Mouse (Mus musculus): ENCODE measurements at regions not wholly inside any gene's neighbourhood (a gene's known extent, or its start where the extent isn't known, plus 50 kb on each side); places are given as distances from the start of the nearest gene placed in this dataset.

- 88% methylated on average over 8 of the region's 8 CpGs for WGBS
- no peak for ATAC-seq
- H3K27ac ChIP-seq (ENCODE audit: low read length): no peak overlapping the region
- no peak overlapping the region for H3K4me3 ChIP-seq (ENCODE audit: low read depth, low read length)
- H3K36me3 ChIP-seq (ENCODE audit: control insufficient read depth, insufficient read depth, low read length): no peaks in the 10 kb centered on the region
- no peaks in the 10 kb centered on the region for H3K4me1 ChIP-seq (ENCODE audit: control insufficient read depth, insufficient read depth, low read length)
- no peaks in the 10 kb centered on the region for H3K9me3 ChIP-seq (replicated peaks; ENCODE audit: control insufficient read depth, low read length, poor library complexity, severe bottlenecking)
- H3K27me3 ChIP-seq (ENCODE audit: control insufficient read depth, insufficient read depth, low read depth, low read length): no peaks in the 10 kb centered on the region
- no peak overlapping the region for H3K9ac ChIP-seq (ENCODE audit: low read depth, low read length)
- no peak overlapping the region for H3K4me2 ChIP-seq (ENCODE audit: low read length)
Observed at GRCm38 (mm10) chr13:32481444-32482058, 143.0 kb upstream of the Gmds start.

DNA sequence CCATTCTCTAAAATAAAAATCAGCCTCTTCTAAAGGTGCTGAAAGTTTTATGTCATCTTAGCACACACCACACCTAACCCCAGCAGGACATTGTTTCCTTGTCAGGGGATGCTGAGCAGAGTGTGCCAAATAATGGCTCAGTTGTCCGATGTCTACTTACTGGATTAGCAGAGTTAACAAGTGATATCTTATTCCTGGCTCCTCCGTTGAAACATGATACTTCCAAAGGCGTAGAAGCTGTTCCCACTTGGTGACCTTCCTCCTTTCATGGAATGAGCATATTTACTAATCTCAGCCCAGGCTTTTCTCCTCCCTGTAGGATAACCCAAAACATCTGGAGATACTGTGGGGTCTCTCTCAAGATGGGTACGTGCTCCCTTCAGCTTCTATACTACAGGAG lies 141.5 kb upstream of the Gmds start:
- Histone ChIP-seq H3K4me3 (ENCODE audit: low read depth, low read length) (no peak overlapping the region), H3K4me2 (ENCODE audit: low read length) (no peak overlapping the region), H3K27ac (ENCODE audit: low read length) (no peak overlapping the region), H3K9ac (ENCODE audit: low read depth, low read length) (no peak overlapping the region), H3K9me3 (replicated peaks; ENCODE audit: control insufficient read depth, low read length, poor library complexity, severe bottlenecking) (no peaks in the 10 kb centered on the region), H3K36me3 (ENCODE audit: control insufficient read depth, insufficient read depth, low read length) (no peaks in the 10 kb centered on the region), H3K4me1 (ENCODE audit: control insufficient read depth, insufficient read depth, low read length) (no peaks in the 10 kb centered on the region), H3K27me3 (ENCODE audit: control insufficient read depth, insufficient read depth, low read depth, low read length) (no peaks in the 10 kb centered on the region)
- no peak for ATAC-seq
- WGBS: 34% methylated on average over 4 of the region's 4 CpGs

- ATAC-seq: no peak
- H3K4me2 ChIP-seq (ENCODE audit: low read length): no peak overlapping the region
- H3K9me3 ChIP-seq (replicated peaks; ENCODE audit: control insufficient read depth, low read length, poor library complexity, severe bottlenecking): no peaks in the 10 kb centered on the region
- no peak overlapping the region for H3K4me3 ChIP-seq (ENCODE audit: low read depth, low read length)
- no peak overlapping the region for H3K9ac ChIP-seq (ENCODE audit: low read depth, low read length)
- H3K36me3 ChIP-seq (ENCODE audit: control insufficient read depth, insufficient read depth, low read length): no peaks in the 10 kb centered on the region
- no peaks in the 10 kb centered on the region for H3K4me1 ChIP-seq (ENCODE audit: control insufficient read depth, insufficient read depth, low read length)
- WGBS: 88% methylated on average over 8 of the region's 8 CpGs
- H3K27ac ChIP-seq (ENCODE audit: low read length): no peak overlapping the region
- no peaks in the 10 kb centered on the region for H3K27me3 ChIP-seq (ENCODE audit: control insufficient read depth, insufficient read depth, low read depth, low read length)
Observed at GRCm38 (mm10) chr13:32479118-32479818, 140.7 kb upstream of the Gmds start.

DNA sequence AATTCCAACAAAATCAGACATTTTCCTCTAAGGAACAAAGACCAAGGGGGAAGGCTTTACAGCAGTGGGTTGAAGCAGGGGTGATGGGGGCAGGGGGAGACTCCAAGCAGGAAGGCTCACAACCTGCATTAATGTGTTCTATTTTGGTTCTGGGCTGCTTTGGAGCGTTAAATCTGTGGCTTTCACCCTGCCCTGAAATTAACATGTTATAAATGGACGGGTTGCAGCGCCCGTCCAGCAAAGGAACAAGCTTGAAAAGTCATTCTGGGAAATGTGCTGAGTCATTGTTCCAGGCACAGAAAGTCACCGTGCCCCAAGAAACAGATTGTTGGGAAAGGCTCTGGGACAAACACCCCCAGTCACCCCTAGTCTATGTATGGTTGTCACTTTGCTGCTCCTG lies 127.2 kb upstream of the Gmds start:
- Histone ChIP-seq H3K4me1 (ENCODE audit: control insufficient read depth, insufficient read depth, low read length) (peaks cover 3% of the 10 kb centered on the region; the same call in 1 of the 2 replicates), H3K27me3 (ENCODE audit: control insufficient read depth, insufficient read depth, low read depth, low read length) (no peaks in the 10 kb centered on the region; the same call in 1 of the 2 replicates), H3K4me3 (ENCODE audit: low read depth, low read length) (no peak overlapping the region), H3K36me3 (ENCODE audit: control insufficient read depth, insufficient read depth, low read length) (no peaks in the 10 kb centered on the region), H3K9ac (ENCODE audit: low read depth, low read length) (no peak overlapping the region), H3K4me2 (ENCODE audit: low read length) (no peak overlapping the region), H3K9me3 (replicated peaks; ENCODE audit: control insufficient read depth, low read length, poor library complexity, severe bottlenecking) (no peaks in the 10 kb centered on the region), H3K27ac (ENCODE audit: low read length) (no peak overlapping the region)
- ATAC-seq: no peak
- whole genome bisulfite sequencing: 20% methylated on average over 5 of the region's 5 CpGs

DNA sequence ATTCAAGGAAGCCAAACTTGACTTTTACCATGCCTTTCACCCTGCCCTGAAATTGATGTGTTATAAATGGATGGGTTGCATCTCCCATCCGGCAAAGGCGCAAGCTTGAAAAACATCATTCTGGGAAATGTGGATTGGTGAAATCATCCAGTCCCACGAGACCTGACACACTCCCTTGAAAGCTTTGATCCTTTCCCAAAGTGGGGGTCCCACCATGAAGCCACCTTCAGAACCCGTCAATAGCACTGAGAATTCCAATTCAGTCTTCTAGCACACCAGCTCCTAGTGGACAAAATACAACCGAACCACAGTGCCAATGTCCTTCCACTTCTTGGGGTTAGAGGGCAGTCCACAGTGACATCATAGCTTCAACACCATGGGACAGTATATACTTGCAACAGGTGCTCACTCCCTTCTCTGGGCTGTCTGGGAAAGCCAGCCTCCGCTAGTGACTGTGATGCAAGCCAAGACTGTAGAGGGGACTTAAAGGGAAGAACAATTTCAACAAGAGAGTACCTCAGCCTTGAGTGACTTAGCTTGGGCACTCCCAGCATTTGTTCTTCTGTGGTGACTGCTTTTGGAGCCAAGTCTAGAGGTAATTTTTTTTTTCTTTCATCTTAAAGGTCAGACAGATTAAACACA lies 126.6 kb upstream of the Gmds start:
- H3K36me3 ChIP-seq (ENCODE audit: control insufficient read depth, insufficient read depth, low read length): no peaks in the 10 kb centered on the region
- no peak overlapping the region for H3K9ac ChIP-seq (ENCODE audit: low read depth, low read length)
- no peak overlapping the region for H3K4me2 ChIP-seq (ENCODE audit: low read length)
- H3K4me1 ChIP-seq (ENCODE audit: control insufficient read depth, insufficient read depth, low read length): peaks cover 3% of the 10 kb centered on the region; the same call in 1 of the 2 replicates
- H3K9me3 ChIP-seq (replicated peaks; ENCODE audit: control insufficient read depth, low read length, poor library complexity, severe bottlenecking): no peaks in the 10 kb centered on the region
- WGBS: 88% methylated on average over 6 of the region's 6 CpGs
- no peak for ATAC-seq
- H3K4me3 ChIP-seq (ENCODE audit: low read depth, low read length): no peak overlapping the region
- H3K27me3 ChIP-seq (ENCODE audit: control insufficient read depth, insufficient read depth, low read depth, low read length): no peaks in the 10 kb centered on the region; the same call in 1 of the 2 replicates
- no peak overlapping the region for H3K27ac ChIP-seq (ENCODE audit: low read length)

DNA sequence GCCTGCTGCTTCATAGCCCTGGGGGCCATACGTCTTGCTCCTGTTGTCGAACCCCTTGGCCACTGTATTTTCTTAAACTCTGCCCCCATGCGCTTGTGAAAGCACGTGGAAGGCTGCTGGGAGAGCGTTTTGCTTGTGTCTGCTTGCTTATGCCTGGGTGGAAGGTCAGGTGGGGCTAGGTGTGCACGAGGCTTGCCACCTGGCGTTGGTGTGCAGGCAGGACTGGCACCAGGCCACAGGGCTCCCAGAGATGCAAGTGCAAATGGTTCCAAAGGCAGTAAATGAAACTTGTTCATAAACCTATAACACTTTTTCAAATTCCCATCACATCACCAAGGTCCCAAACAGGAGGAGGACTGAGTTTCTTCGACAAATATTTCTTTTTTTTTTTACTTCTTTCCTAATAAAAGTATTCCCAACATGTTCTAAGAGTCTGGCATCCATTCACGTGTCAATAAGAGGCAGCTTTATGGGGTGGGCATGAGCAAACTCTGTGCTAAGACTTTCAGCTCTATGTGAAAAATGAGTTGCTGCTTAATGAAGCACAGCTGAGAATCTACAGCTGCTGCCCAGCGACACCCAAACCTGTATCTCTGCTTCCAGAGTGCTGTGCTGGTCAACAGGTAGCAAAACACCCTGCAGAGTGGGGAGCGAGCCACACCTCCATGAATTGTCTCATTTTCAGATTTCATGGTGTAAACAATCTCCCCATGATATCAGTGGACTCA lies 116.0 kb upstream of the Gmds start:
- no peaks in the 10 kb centered on the region for H3K27me3 ChIP-seq (ENCODE audit: control insufficient read depth, insufficient read depth, low read depth, low read length)
- no peak overlapping the region for H3K27ac ChIP-seq (ENCODE audit: low read length)
- no peaks in the 10 kb centered on the region for H3K4me1 ChIP-seq (ENCODE audit: control insufficient read depth, insufficient read depth, low read length)
- no peaks in the 10 kb centered on the region for H3K9me3 ChIP-seq (replicated peaks; ENCODE audit: control insufficient read depth, low read length, poor library complexity, severe bottlenecking)
- no peak overlapping the region for H3K9ac ChIP-seq (ENCODE audit: low read depth, low read length)
- ATAC-seq: no peak
- no peak overlapping the region for H3K4me3 ChIP-seq (ENCODE audit: low read depth, low read length)
- H3K36me3 ChIP-seq (ENCODE audit: control insufficient read depth, insufficient read depth, low read length): no peaks in the 10 kb centered on the region
- WGBS: 82% methylated on average over 11 of the region's 11 CpGs
- no peak overlapping the region for H3K4me2 ChIP-seq (ENCODE audit: low read length)

GRCm38 (mm10) chr13:32449710-32450417 lies 111.3 kb upstream of the Gmds start:
- Histone ChIP-seq H3K27me3 (ENCODE audit: control insufficient read depth, insufficient read depth, low read depth, low read length) (no peaks in the 10 kb centered on the region), H3K36me3 (ENCODE audit: control insufficient read depth, insufficient read depth, low read length) (no peaks in the 10 kb centered on the region), H3K4me2 (ENCODE audit: low read length) (no peak overlapping the region), H3K9ac (ENCODE audit: low read depth, low read length) (no peak overlapping the region), H3K4me3 (ENCODE audit: low read depth, low read length) (no peak overlapping the region), H3K27ac (ENCODE audit: low read length) (no peak overlapping the region), H3K4me1 (ENCODE audit: control insufficient read depth, insufficient read depth, low read length) (no peaks in the 10 kb centered on the region), H3K9me3 (replicated peaks; ENCODE audit: control insufficient read depth, low read length, poor library complexity, severe bottlenecking) (no peaks in the 10 kb centered on the region)
- 74% methylated on average over 8 of the region's 8 CpGs for WGBS
- ATAC-seq: no peak

DNA sequence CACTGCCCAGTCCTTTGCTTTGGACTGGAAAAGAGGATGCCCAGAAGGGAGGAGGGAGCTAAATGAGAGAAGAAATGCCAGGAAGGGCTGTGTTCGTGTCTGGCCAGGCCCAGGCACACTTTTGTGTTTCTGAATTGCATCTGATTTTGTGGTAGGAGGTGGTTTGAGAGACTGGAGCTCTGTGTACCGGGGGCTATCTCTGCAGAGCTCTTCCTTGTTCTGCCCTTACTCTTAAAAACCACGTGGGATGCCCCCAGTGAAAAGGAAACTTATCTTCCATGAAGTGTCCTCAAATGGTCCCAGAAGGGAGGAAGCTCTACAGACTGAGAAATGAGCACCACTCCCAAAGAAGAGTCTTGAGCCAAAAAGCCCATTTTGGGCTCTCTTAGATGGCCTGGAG lies 106.0 kb upstream of the Gmds start:
- ATAC-seq: no peak
- Histone ChIP-seq H3K9ac (ENCODE audit: low read depth, low read length) (no peak overlapping the region), H3K4me1 (ENCODE audit: control insufficient read depth, insufficient read depth, low read length) (no peaks in the 10 kb centered on the region), H3K27ac (ENCODE audit: low read length) (no peak overlapping the region), H3K4me3 (ENCODE audit: low read depth, low read length) (no peak overlapping the region), H3K27me3 (ENCODE audit: control insufficient read depth, insufficient read depth, low read depth, low read length) (no peaks in the 10 kb centered on the region), H3K9me3 (replicated peaks; ENCODE audit: control insufficient read depth, low read length, poor library complexity, severe bottlenecking) (no peaks in the 10 kb centered on the region), H3K4me2 (ENCODE audit: low read length) (no peak overlapping the region), H3K36me3 (ENCODE audit: control insufficient read depth, insufficient read depth, low read length) (no peaks in the 10 kb centered on the region)
- WGBS: 74% methylated on average over 3 of the region's 3 CpGs
